Mouse (Mus musculus): Measurements from ENCODE around the gene Slco1a1.

DNA sequence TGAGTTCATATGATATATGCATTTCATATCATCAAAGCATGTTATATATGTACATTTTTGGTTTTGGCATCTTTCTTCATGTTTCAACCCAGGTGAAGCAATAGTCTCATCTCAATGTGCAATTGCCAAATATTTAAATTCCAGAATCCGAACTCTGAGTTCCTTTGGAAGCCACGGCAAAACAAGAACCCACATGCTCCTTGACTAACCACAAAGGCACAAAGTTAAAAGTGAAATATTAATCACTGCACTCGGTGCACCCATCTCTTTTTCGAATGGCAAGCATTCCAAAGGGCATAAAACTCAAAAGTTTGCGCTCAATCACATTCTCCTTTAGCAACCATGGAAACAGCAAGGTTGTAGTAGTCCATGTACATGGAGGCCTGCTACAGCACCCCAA lies 80.7 kb downstream of the Slco1a1 start:
- no peak for TF ChIP-seq CTCF (IDR thresholded peaks at IDR 0.05; ENCODE audit: control insufficient read depth, insufficient read depth, low read length)
- TF ChIP-seq POLR2A (IDR thresholded peaks at IDR 0.05; ENCODE audit: borderline replicate concordance, control insufficient read depth, low read depth, low read length): no peak

Data from bone marrow, adult 2 months (tissue).